Mouse (Mus musculus) C3H10T1/2 (cell line): ENCODE results near the gene Gm3250. TPM values are rescaled to one million over a fixed set of nuclear protein-coding genes. Genes with fewer than 3 reads are reported as not detected.

Experiments used
- polyA plus RNA-seq, 2 experiments: library from polyadenylated mRNA; unstranded; fragments of >200 nt; fragmentation: generic; extraction: Trizol; gene quantifications; one replicate each; pipeline ENCODE4 v1.2.1; 2012; ENCODE audit warnings: missing spikeins in 2 of 2

Gene Gm3250
- not detected for polyA plus RNA-seq

DNA sequence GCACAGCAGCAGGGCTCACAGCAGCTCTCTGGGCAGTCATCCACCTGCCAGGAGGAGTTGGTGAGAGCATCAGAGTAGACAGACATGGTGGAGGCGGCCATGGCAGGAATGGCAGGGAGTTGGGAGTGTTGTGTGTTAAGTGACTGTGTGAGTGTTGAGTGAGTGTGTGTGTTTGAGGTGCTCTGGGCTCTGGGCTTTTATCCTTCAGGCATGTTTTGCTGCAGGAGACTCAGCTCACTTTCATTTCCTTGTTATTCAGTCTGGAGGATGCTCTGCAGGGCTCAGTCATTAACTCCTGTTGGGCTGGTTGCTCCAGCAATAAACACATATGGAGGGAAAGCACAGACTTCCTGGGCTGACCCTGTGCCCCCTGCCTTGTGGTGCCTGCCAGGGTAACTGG, at the start of gene Gm3250:
TSS of gene Gm3250 (minus strand) at position 101 of the 400 bp plus-strand sequence.

DNA sequence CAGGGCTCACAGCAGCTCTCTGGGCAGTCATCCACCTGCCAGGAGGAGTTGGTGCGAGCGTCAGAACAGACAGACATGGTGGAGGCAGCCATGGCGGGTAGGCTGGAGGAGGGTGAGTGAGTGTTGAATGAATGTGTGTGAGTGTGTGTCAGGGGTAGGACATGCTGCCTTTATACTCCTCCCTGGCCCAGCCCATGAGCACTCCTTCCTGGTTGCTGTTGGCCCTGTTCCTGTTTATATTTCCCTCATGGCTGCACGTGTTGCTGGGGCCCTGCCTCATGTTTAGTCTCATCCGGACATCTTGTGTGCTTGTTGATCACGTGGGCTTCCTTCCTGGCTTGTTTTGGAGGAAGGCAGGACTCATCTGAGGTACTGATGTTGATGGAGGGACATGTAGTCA, 44.6 kb upstream of the Gm3250 start, which contains the start of gene Krtap10-4:
TSS of gene Krtap10-4 (minus strand) at position 145 of the 400 bp plus-strand sequence.

DNA sequence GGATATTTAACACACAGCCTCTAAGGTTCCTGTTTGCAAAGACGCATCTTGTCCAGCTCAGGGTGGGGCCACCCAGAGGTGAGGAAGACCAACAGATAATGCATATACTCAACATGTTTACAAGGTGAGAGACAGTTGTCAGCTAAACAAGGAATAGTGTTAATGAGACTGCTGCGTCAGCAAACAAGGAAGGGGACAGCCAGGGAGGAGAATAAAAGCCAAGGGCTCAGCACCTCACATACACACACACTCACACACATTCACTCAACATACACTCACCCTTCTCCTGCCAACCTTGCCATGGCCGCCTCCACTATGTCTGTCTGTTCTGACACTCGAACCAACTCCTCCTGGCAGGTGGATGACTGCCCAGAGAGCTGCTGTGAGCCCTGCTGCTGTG, 32.0 kb upstream of the Gm3250 start, which contains the start of gene Gm2696:
TSS of gene Gm2696 (plus strand) at position 301 of the 400 bp plus-strand sequence.

DNA sequence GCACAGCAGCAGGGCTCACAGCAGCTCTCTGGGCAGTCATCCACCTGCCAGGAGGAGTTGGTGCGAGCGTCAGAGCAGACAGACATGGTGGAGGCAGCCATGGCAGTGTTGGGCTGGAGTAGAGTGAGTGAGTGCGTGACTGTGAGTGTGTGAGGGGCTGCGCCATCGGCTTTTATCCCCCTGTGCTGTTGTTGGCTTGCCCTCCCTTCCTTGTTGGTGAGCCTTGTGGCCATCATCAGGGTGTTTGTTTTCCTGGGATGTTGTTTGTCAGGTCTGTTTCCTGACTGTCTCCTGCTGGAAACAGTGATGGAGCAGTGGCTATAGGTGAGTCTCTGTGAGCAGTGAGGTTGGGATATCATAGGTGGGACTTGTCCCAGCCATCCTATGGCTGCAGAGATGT, 29.4 kb upstream of the Gm3250 start, which contains the start of gene Gm9507:
TSS of gene Gm9507 (minus strand) at position 101 of the 400 bp plus-strand sequence.

DNA sequence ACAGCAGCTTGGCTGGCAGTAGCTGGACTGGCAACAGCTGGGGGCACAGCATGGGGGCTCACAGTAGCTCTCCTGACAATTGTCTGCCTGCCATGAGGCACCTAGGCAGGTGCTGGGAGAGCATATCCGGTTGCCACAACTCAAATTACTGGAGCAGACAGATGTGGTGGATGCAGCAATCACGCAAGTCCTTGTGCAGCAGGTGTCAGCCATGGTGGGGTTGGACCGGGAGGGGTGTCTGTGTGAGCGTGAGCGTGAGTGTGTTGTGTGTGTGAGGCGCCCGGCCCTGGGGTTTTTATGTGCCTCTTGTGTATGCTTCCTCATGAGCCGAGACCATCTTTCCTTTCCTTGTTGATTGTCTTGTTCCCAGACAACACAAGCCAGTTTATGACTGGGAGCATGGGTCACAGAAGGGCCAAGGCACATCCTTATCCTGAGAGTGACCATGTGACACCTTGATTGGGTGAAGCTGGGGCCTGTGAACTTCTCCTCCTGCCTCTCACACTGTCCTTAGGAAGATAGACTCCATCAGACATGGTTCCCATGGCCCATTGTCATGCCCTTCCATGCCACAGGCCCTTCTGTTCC, 16.7 kb upstream of the Gm3250 start, which contains the start of gene Gm19668:
TSS of gene Gm19668 (minus strand) at position 213 of the 588 bp plus-strand sequence.

DNA sequence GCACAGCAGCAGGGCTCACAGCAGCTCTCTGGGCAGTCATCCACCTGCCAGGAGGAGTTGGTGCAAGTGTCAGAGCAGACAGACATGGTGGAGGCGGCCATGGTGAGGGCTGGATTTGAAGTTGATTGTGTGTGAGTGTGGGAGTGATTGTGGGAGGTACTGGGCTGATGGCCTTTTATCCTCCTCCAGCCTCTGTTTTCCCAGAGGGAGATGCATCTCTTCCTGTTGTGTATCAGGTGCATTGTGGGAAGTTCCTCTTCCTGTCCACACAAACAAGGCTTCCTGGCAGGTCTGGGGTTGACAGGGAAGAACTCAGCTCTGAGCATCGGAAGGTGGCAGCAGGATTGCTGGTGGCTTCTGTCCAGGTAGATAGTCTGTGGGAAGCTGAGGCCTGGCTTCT, 12.6 kb upstream of the Gm3250 start, which contains the start of gene Gm9639:
TSS of gene Gm9639 (minus strand) at position 101 of the 400 bp plus-strand sequence.

DNA sequence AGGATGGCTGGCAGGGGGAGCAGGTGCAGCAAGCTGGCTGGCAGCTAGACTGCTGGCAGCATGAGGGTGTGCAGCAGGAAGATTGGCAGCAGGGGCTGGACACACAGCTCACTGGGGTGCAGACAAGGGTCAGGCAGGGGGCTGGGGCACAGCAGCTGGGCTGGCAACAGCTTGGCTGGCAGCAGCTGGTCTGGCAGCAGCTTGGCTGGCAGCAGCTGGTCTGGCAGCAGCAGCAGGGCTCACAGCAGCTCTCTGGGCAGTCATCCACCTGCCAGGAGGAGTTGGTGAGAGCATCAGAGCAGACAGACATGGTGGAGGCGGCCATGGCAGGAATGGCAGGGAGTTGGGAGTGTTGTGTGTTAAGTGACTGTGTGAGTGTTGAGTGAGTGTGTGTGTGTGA, 5.5 kb upstream of the Gm3250 start, which contains the start of gene Gm7137:
TSS of gene Gm7137 (minus strand) at position 325 of the 400 bp plus-strand sequence.

DNA sequence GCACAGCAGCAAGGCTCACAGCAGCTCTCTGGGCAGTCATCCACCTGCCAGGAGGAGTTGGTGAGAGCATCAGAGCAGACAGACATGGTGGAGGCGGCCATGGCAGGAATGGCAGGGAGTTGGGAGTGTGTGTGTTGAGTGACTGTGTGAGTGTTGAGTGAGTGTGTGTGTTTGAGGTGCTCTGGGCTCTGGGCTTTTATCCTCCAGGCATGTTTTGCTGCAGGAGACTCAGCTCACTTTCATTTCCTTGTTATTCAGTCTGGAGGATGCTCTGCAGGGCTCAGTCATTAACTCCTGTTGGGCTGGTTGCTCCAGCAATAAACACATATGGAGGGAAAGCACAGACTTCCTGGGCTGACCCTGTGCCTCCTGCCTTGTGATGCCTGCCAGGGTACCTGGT, 5.5 kb downstream of the Gm3250 start, which contains the start of gene Gm7138:
TSS of gene Gm7138 (minus strand) at position 101 of the 400 bp plus-strand sequence.

DNA sequence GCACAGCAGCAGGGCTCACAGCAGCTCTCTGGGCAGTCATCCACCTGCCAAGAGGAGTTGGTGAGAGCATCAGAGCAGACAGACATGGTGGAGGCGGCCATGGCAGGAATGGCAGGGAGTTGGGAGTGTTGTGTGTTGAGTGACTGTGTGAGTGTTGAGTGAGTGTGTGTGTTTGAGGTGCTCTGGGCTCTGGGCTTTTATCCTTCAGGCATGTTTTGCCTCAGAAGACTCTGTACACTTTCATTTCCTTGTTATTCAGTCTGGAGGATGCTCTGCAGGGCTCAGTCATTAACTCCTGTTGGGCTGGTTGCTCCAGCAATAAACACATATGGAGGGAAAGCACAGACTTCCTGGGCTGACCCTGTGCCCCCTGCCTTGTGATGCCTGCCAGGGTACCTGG, 11.1 kb downstream of the Gm3250 start, which contains the start of gene Gm3238:
TSS of gene Gm3238 (minus strand) at position 101 of the 400 bp plus-strand sequence.

DNA sequence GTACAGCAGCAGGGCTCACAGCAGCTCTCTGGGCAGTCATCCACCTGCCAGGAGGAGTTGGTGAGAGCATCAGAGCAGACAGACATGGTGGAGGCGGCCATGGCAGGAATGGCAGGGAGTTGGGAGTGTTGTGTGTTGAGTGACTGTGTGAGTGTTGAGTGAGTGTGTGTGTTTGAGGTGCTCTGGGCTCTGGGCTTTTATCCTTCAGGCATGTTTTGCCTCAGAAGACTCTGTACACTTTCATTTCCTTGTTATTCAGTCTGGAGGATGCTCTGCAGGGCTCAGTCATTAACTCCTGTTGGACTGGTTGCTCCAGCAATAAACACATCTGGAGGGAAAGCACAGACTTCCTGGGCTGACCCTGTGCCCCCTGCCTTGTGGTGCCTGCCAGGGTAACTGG, 22.8 kb downstream of the Gm3250 start, which contains the start of gene Gm3233:
TSS of gene Gm3233 (minus strand) at position 101 of the 400 bp plus-strand sequence.

DNA sequence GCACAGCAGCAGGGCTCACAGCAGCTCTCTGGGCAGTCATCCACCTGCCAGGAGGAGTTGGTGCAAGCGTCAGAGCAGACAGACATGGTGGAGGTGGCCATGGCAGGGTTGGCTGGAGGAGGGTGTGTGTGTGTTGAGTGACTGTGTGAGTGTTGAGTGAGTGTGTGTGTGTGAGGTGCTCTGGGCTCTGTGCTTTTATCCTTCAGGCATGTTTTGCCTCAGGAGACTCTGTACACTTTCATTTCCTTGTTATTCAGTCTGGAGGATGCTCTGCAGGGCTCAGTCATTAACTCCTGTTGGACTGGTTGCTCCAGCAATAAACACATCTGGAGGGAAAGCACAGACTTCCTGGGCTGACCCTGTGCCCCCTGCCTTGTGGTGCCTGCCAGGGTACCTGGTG, 31.1 kb downstream of the Gm3250 start, which contains the start of gene Gm9736:
TSS of gene Gm9736 (minus strand) at position 101 of the 400 bp plus-strand sequence.

DNA sequence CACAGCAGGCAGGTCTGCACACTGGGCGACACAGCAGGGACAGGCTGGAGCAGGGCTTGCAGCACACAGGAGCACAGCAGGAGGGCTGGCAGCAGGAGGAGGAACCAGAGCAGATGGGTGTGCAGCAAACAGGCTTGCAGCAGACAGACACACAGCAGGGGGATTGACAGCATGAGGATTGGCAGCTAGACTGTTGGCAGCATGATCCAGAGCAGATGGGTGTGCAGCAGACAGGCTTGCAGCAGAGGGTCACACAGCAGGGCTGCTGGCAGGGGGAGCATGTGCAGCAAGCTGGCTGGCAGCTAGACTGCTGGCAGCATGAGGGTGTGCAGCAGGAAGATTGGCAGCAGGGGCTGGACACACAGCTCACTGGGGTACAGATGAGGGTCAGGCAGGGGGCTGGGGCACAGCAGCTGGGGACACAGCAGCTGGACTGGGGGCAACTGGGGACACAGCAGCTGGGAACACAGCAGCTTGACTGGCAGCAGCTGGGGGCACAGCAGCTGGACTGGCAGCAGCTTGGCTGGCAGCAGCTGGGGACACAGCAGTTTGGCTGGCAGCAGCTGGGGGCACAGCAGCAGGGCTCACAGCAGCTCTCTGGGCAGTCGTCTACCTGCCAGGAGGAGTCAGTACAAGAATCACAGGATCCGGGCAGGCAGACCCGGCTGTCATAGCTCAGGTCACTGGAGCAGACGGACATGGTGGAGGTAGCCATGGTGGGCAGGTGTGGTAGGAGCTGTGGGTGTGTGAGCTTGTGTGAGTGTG, 40.2 kb downstream of the Gm3250 start, which contains the start of gene Gm18596:
TSS of gene Gm18596 (minus strand) at position 715 of the 765 bp plus-strand sequence.

Other genes with a start within 250 kb of the Gm3250 start
- 100 to 1,000 TPM in 1 of 2 experiments, 10 to 100 TPM in 1; 82.8 to 216 TPM for gene Pttg1ip, start 200.8 kb downstream of the Gm3250 start, polyA plus RNA-seq
- 10 to 100 TPM; 76.2 to 78.6 TPM for gene Sumo3, start 176.4 kb downstream of the Gm3250 start, polyA plus RNA-seq
- 10 to 100 TPM in 1 of 2 experiments, under 1 TPM in 1; 0.78 to 16.7 TPM for gene Gm49325, start 176.3 kb downstream of the Gm3250 start, polyA plus RNA-seq
- 10 to 100 TPM; 39.0 to 44.0 TPM for gene Ube2g2, start 160.3 kb downstream of the Gm3250 start, polyA plus RNA-seq
- gene Tspear, start 96.0 kb downstream of the Gm3250 start, polyA plus RNA-seq: not detected
- gene Gm19402, start 91.8 kb downstream of the Gm3250 start, polyA plus RNA-seq: not detected
- gene Gm9508, start 85.3 kb downstream of the Gm3250 start, polyA plus RNA-seq: not detected
- not detected for gene Gm10272, start 75.9 kb downstream of the Gm3250 start, polyA plus RNA-seq
- not detected for gene Gm10024, start 71.1 kb downstream of the Gm3250 start, polyA plus RNA-seq
- not detected for gene Gm10142, start 66.7 kb downstream of the Gm3250 start, polyA plus RNA-seq
- not detected for gene Krtap12-1, start 61.9 kb downstream of the Gm3250 start, polyA plus RNA-seq
- not detected for gene Gm10100, start 56.1 kb downstream of the Gm3250 start, polyA plus RNA-seq
- not detected for gene Gm18596, start 39.9 kb downstream of the Gm3250 start, polyA plus RNA-seq
- gene Gm9736, start 31.2 kb downstream of the Gm3250 start, polyA plus RNA-seq: not detected
- not detected for gene Gm3233, start 22.9 kb downstream of the Gm3250 start, polyA plus RNA-seq
- not detected for gene Gm3238, start 11.2 kb downstream of the Gm3250 start, polyA plus RNA-seq
- not detected for gene Gm7138, start 5.6 kb downstream of the Gm3250 start, polyA plus RNA-seq
- not detected for gene Gm7137, start 5.7 kb upstream of the Gm3250 start, polyA plus RNA-seq
- not detected for gene Gm9639, start 12.5 kb upstream of the Gm3250 start, polyA plus RNA-seq
- not detected for gene Gm19668, start 16.6 kb upstream of the Gm3250 start, polyA plus RNA-seq
- gene Gm9507, start 29.3 kb upstream of the Gm3250 start, polyA plus RNA-seq: not detected
- gene Gm2696, start 32.1 kb upstream of the Gm3250 start, polyA plus RNA-seq: not detected
- not detected for gene Krtap10-4, start 44.6 kb upstream of the Gm3250 start, polyA plus RNA-seq
- gene Krtap10-10, start 53.4 kb upstream of the Gm3250 start, polyA plus RNA-seq: not detected
- not detected for gene Gm36176, start 64.3 kb upstream of the Gm3250 start, polyA plus RNA-seq
- gene Gm10318, start 70.3 kb upstream of the Gm3250 start, polyA plus RNA-seq: not detected
- gene Gm3285, start 79.4 kb upstream of the Gm3250 start, polyA plus RNA-seq: not detected
- not detected for gene Lrrc3, start 120.0 kb upstream of the Gm3250 start, polyA plus RNA-seq
- under 1 TPM; 0.04 to 0.35 TPM for gene Trpm2, start 188.0 kb upstream of the Gm3250 start, polyA plus RNA-seq
- 10 to 100 TPM; 35.9 to 36.8 TPM for gene 1810043G02Rik, start 196.0 kb upstream of the Gm3250 start, polyA plus RNA-seq
- 10 to 100 TPM; 46.2 to 73.2 TPM for gene Pfkl, start 227.5 kb upstream of the Gm3250 start, polyA plus RNA-seq